Mouse (Mus musculus) ES-E14 (cell line): ENCODE measurements around the gene Wdr66.

Experiments
- ZC3H11A ChIP-seq: IDR thresholded peaks from 2 replicates; pipeline ENCODE4 v1.6.1; 2012; ENCODE audit warnings: low read depth, mild to moderate bottlenecking, inconsistent platforms, low read length, borderline replicate concordance
- ZNF384 ChIP-seq: IDR thresholded peaks from 2 replicates; pipeline ENCODE4 v1.6.1; 2012; ENCODE audit warnings: low read depth, low read length, inconsistent platforms

DNA sequence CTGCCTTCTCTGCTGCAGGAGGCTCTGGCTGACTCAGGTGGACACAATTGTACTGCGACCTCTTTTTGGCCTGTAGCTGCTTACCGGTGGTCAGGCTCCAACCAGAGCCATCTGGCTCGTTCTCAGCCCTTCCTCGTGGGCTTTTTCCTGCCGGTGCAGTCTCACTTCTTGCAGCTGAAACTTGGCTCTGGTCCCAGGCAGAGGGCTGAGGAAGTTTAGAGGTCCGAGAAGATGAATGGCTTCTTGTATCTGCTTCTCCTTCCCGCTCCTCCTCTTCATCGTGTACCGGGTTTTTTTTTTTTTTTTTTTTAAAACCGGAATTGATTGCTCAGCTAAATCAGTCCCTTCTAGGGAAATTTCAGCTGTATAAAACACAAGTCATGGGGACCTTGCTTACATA, 124.7 kb downstream of the Wdr66 start:
- TF ChIP-seq ZC3H11A (no peak), ZNF384 (peak; percentile 72; the same call in 1 of the 2 replicates)
